Mouse (Mus musculus) spleen, adult 2 months (tissue): ENCODE results near the gene Apopt1. TPM values are rescaled to one million over a fixed set of nuclear protein-coding genes. Genes with fewer than 3 reads are reported as not detected.

Source experiments
- DNase-seq, 2 experiments: peaks; one replicate each; pipeline versions ENCODE4 v3.0.0 to v3.0.0-alpha.2; 2012 to 2021; ENCODE audit warnings: low spot score in 2 of 2, low read depth in 1 of 2
- H3K27ac ChIP-seq: fragments of 200-500 bp; 2 replicates; pipeline ENCODE4 v1.5.1; 2012; ENCODE audit warnings: low read length, inconsistent platforms; ENCODE audit not compliant: insufficient read depth
- H3K27me3 ChIP-seq: fragments of 200-500 bp; 2 replicates; pipeline ENCODE4 v1.6.1; 2012; ENCODE audit warnings: mild to moderate bottlenecking, moderate library complexity, low read length, inconsistent platforms; ENCODE audit not compliant: control insufficient read depth, insufficient read depth
- H3K36me3 ChIP-seq: fragments of 200-500 bp; 2 replicates; pipeline ENCODE4 v1.6.1; 2012; ENCODE audit warnings: mild to moderate bottlenecking, low read length, inconsistent platforms; ENCODE audit not compliant: control insufficient read depth, insufficient read depth
- H3K4me1 ChIP-seq: fragments of 200-500 bp; 2 replicates; pipeline ENCODE4 v1.6.1; 2011; ENCODE audit warnings: inconsistent platforms; ENCODE audit not compliant: control insufficient read depth, insufficient read depth, insufficient read length
- H3K4me3 ChIP-seq: fragments of 200-500 bp; 2 replicates; pipeline ENCODE4 v1.5.1; 2011; ENCODE audit warnings: mild to moderate bottlenecking, inconsistent platforms; ENCODE audit not compliant: insufficient read depth, insufficient read length; ENCODE audit errors: extremely low read depth
- CTCF ChIP-seq: fragments of 200-500 bp; IDR thresholded peaks from 2 replicates; pipeline ENCODE4 v1.5.1; 2011; ENCODE audit warnings: mild to moderate bottlenecking, inconsistent platforms; ENCODE audit not compliant: insufficient read depth, insufficient read length, insufficient replicate concordance; ENCODE audit errors: extremely low read depth
- POLR2A ChIP-seq: fragments of 200-500 bp; IDR thresholded peaks from 2 replicates; pipeline ENCODE4 v1.6.1; 2011; ENCODE audit warnings: low read depth, low read length, inconsistent platforms
- WGBS: fragments of 180-500 bp; shearing (Covaris S2); methylation state at CpG from one replicate; pipeline ENCODE4 v1.1.7; 2018; 5-methylcytosine and 5-hydroxymethylcytosine counted together
- polyA plus RNA-seq: library from polyadenylated mRNA; depleted of rRNA; stranded (reverse); fragments of >200 nt; gene quantifications from 2 replicates; pipeline ENCODE4 v1.2.3, GENCODE M21; 2012

Gene Apopt1
- polyA plus RNA-seq, 1 experiment = 33.3 TPM

GRCm38 (mm10) chr12:111678997-111679396, 34.1 kb upstream of the Apopt1 start:
- no peaks in the 10 kb centered on the region for H3K27me3 ChIP-seq
- H3K4me3 ChIP-seq = peak overlapping the region; percentile 89; the same call in 1 of the 2 replicates
- H3K36me3 ChIP-seq = peaks cover 9% of the 10 kb centered on the region; the same call in 1 of the 2 replicates
- WGBS = 60% methylated on average over 7 of the region's 7 CpGs
- H3K27ac ChIP-seq = no peak overlapping the region
- TF ChIP-seq CTCF (no peak), POLR2A (no peak)
- H3K4me1 ChIP-seq = peaks cover 11% of the 10 kb centered on the region; the same call in 1 of the 2 replicates
- no peak for DNase-seq

GRCm38 (mm10) chr12:111680661-111681060, 32.4 kb upstream of the Apopt1 start:
- WGBS = 91% methylated on average over 13 of the region's 13 CpGs
- no peak for DNase-seq
- Histone ChIP-seq H3K4me1 (peaks cover 11% of the 10 kb centered on the region; the same call in 1 of the 2 replicates), H3K4me3 (no peak overlapping the region), H3K27me3 (no peaks in the 10 kb centered on the region), H3K36me3 (peaks cover 9% of the 10 kb centered on the region; the same call in 1 of the 2 replicates), H3K27ac (no peak overlapping the region)
- TF ChIP-seq POLR2A (no peak), CTCF (no peak)

- no peak overlapping the region for H3K4me3 ChIP-seq
- H3K27me3 ChIP-seq = no peaks in the 10 kb centered on the region
- H3K36me3 ChIP-seq = peaks cover 9% of the 10 kb centered on the region; the same call in 1 of the 2 replicates
- peak overlapping the region; percentile 42 for H3K27ac ChIP-seq
- H3K4me1 ChIP-seq = peaks cover 11% of the 10 kb centered on the region; the same call in 1 of the 2 replicates
- TF ChIP-seq POLR2A = no peak
- no peak for TF ChIP-seq CTCF
- no peak for DNase-seq
- WGBS = 88% methylated on average over 8 of the region's 8 CpGs
Measured at GRCm38 (mm10) chr12:111681305-111681704, 31.8 kb upstream of the Apopt1 start.

GRCm38 (mm10) chr12:111682003-111682402, 31.1 kb upstream of the Apopt1 start:
- 86% methylated on average over 5 of the region's 5 CpGs for WGBS
- H3K36me3 ChIP-seq = peaks cover 9% of the 10 kb centered on the region; the same call in 1 of the 2 replicates
- TF ChIP-seq CTCF (no peak), POLR2A (no peak)
- no peak overlapping the region for H3K4me3 ChIP-seq
- no peak for DNase-seq
- peak overlapping the region; percentile 32; the same call in 1 of the 2 replicates for H3K27ac ChIP-seq
- no peaks in the 10 kb centered on the region for H3K27me3 ChIP-seq
- peaks cover 11% of the 10 kb centered on the region; the same call in 1 of the 2 replicates for H3K4me1 ChIP-seq

DNA sequence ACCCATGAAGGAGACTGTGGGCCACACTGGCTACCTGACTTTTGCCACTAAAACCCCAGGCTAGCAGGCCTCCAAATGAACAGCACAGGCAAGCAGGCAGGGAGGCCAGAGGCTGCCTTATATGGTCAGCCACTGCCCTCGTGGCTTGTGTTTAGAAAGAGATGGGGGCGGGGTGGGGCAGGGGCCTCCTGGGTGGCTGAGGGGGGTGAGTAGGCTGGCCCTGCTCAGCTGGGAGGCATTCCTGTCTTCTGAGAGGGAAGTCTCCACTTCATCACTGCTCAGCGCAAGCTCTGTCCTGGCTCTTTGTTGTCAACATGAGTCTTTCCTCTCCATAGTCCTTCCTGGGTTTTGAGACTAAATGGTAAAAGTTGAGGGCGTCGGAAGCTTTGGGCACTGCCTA, 30.3 kb upstream of the Apopt1 start:
- no peak overlapping the region for H3K4me3 ChIP-seq
- no peak for DNase-seq
- peaks cover 7% of the 10 kb centered on the region; the same call in 1 of the 2 replicates for H3K4me1 ChIP-seq
- TF ChIP-seq CTCF (no peak), POLR2A (no peak)
- peaks cover 9% of the 10 kb centered on the region; the same call in 1 of the 2 replicates for H3K36me3 ChIP-seq
- no peaks in the 10 kb centered on the region for H3K27me3 ChIP-seq
- 82% methylated on average over 5 of the region's 5 CpGs for WGBS
- peak overlapping the region; percentile 48; the same call in 1 of the 2 replicates for H3K27ac ChIP-seq

- no peak for DNase-seq
- Histone ChIP-seq H3K27me3 (no peaks in the 10 kb centered on the region), H3K36me3 (peaks cover 6% of the 10 kb centered on the region; the same call in 1 of the 2 replicates), H3K4me1 (peaks cover 1% of the 10 kb centered on the region; the same call in 1 of the 2 replicates), H3K4me3 (no peak overlapping the region), H3K27ac (no peak overlapping the region)
- 76% methylated on average over 4 of the region's 4 CpGs for WGBS
- TF ChIP-seq POLR2A (no peak), CTCF (no peak)
Measured at GRCm38 (mm10) chr12:111686390-111686789, 26.7 kb upstream of the Apopt1 start.
